Mouse (Mus musculus) intestine, embryonic 16.5 days (tissue): ENCODE results near the gene Sod2. TPM values are rescaled to one million over a fixed set of nuclear protein-coding genes. Genes with fewer than 3 reads are reported as not detected.
"Not testable (repeated sequence)": the region's sequence is repeated elsewhere in the genome, so short reads cannot be mapped to it uniquely, and the experiment has no call there.

Experiments
- ATAC-seq: fragments of 200-750 bp; cut with Nextera tagmentation; 2 replicates; pipeline ENCODE4 v1.8.0; 2017; ENCODE audit warnings: moderate TSS enrichment, moderate library complexity
- H3K27ac ChIP-seq: fragments of 300-500 bp; sonication (generic); 2 replicates; pipeline ENCODE4 v1.5.1; 2014; ENCODE audit warnings: mild to moderate bottlenecking, low read length
- H3K27me3 ChIP-seq: fragments of 300-500 bp; sonication (generic); replicated peaks from 2 replicates; pipeline ENCODE4 v1.6.1; 2014; ENCODE audit warnings: low read length, control low read depth, mixed read lengths; ENCODE audit not compliant: control insufficient read depth, insufficient read depth
- H3K36me3 ChIP-seq: fragments of 300-500 bp; sonication (generic); 2 replicates; pipeline ENCODE4 v1.6.1; 2014; ENCODE audit warnings: low read length, control low read depth; ENCODE audit not compliant: control insufficient read depth, insufficient read depth
- H3K4me1 ChIP-seq: fragments of 300-500 bp; sonication (generic); 2 replicates; pipeline ENCODE4 v1.6.1; 2014; ENCODE audit warnings: low read length, control low read depth, mixed read lengths; ENCODE audit not compliant: control insufficient read depth, insufficient read depth
- H3K4me2 ChIP-seq: fragments of 300-500 bp; sonication (generic); 2 replicates; pipeline ENCODE4 v1.6.1; 2014; ENCODE audit warnings: low read depth, low read length, control low read depth
- H3K4me3 ChIP-seq: fragments of 300-500 bp; sonication (generic); 2 replicates; pipeline ENCODE4 v1.5.1; 2014; ENCODE audit warnings: mild to moderate bottlenecking, low read length
- H3K9ac ChIP-seq: fragments of 300-500 bp; sonication (generic); 2 replicates; pipeline ENCODE4 v1.6.1; 2014; ENCODE audit warnings: low read depth, low read length
- H3K9me3 ChIP-seq: fragments of 300-500 bp; sonication (generic); 2 replicates; pipeline ENCODE4 v1.6.1; 2016; ENCODE audit warnings: low read length, control low read depth; ENCODE audit not compliant: control insufficient read depth
- WGBS: fragments of 180-500 bp; shearing (Covaris S2); extraction: QIAGEN DNeasy Blood & Tissue Kit; methylation state at CpG from one replicate; pipeline ENCODE4 v1.1.7; 2014; 5-methylcytosine and 5-hydroxymethylcytosine counted together
- polyA plus RNA-seq: library from polyadenylated mRNA; unstranded; fragments of >200 nt; fragmentation: Nextera tagmentation; extraction: Ambion mirVana; gene quantifications from 2 replicates; pipeline ENCODE4 v1.2.1, GENCODE M21; 2015

Gene Sod2
- polyA plus RNA-seq, 1 experiment from 2014 or later, result 196 TPM

DNA sequence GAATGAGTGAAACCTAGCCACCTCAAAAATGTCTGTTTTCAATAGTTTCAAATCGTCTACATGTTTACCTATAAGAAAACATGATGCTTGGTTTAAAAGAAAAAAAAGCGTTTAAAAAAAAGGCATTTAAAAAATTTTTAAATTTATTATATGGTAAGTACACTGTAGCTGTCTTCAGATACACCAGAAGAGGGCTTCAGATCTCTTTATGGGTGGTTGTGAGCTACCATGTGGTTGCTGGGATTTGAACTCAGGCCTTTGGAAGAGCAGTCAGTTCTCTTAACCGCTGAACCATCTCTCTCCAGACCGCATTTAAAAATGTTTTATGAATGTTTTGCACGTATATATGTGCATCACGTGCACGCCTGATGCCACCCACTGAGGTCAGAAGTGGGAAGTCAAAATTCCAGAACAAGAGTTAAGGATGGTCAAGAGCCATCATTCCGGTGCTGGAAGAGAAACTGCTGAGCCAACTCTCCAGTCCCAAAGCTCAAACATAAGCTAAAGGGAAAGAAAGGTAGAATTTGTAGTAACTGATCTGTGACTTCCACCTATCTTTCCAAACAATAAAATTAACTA, 16.0 kb upstream of the Sod2 start:
- H3K4me2 ChIP-seq, result peak overlapping the region; percentile 77
- peaks cover 6% of the 10 kb centered on the region; the same call in 1 of the 2 replicates for H3K4me1 ChIP-seq
- ATAC-seq, result no peak
- peak overlapping the region; percentile 100; the same call in 1 of the 2 replicates for H3K27ac ChIP-seq
- WGBS, result 39% methylated on average over 8 of the region's 8 CpGs
- peak overlapping the region; percentile 99 for H3K4me3 ChIP-seq
- H3K36me3 ChIP-seq, result no peaks in the 10 kb centered on the region
- H3K9me3 ChIP-seq, result no peaks in the 10 kb centered on the region
- H3K9ac ChIP-seq, result peak overlapping the region; percentile 100
- no peaks in the 10 kb centered on the region for H3K27me3 ChIP-seq

GRCm38 (mm10) chr17:12991194-12991634, 15.4 kb upstream of the Sod2 start:
- no peaks in the 10 kb centered on the region for H3K27me3 ChIP-seq
- H3K9me3 ChIP-seq, result no peaks in the 10 kb centered on the region
- peak overlapping the region; percentile 100 for H3K9ac ChIP-seq
- H3K27ac ChIP-seq, result peak overlapping the region; percentile 100
- WGBS, result 2% methylated on average over 12 of the region's 12 CpGs
- peaks cover 6% of the 10 kb centered on the region; the same call in 1 of the 2 replicates for H3K4me1 ChIP-seq
- peak overlapping the region; percentile 77 for H3K4me2 ChIP-seq
- no peak for ATAC-seq
- no peaks in the 10 kb centered on the region for H3K36me3 ChIP-seq
- H3K4me3 ChIP-seq, result peak overlapping the region; percentile 99

DNA sequence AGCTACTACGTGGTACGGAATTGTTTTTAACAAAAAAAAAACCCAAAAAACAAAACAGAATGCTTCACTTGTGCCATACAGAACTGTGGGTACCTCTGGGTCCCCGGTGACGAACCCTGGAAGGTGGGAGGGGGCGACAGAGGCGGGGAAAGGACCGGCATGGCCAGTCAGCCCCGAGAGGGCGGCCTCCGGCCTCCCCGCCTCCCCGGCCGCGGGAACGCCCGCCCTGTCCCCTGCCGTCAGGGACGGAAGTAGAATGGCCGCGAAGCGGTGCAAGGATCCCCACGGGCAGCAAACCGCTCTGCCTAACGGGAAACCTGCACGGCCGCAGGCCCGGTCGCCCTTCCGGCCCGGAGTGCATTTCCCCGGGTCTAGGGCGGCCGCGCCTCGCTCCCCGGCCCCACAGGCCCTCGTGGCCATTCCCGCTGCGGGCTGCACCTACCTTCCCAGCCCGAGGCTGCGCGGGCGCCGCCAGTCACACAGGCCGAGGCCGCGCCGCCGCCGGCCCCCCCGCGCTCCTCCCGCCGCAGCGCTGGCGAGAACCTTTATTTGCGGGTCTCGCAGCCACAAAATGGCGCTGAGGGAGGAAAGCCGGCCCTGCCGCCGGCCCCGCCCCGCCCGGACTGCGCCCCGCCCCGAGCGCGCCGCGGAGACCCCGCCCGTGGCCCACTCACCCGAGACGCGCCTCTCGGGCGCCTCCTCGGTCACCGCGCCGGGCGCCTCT, 14.8 kb upstream of the Sod2 start:
- WGBS, result under 1% methylated on average over 71 of the region's 84 CpGs
- no peaks in the 10 kb centered on the region for H3K9me3 ChIP-seq
- no peaks in the 10 kb centered on the region for H3K27me3 ChIP-seq
- peaks cover 6% of the 10 kb centered on the region; the same call in 1 of the 2 replicates for H3K4me1 ChIP-seq
- peak overlapping the region; percentile 77 for H3K4me2 ChIP-seq
- no peaks in the 10 kb centered on the region for H3K36me3 ChIP-seq
- peak overlapping the region; percentile 100 for H3K27ac ChIP-seq
- peak overlapping the region; percentile 99 for H3K4me3 ChIP-seq
- ATAC-seq, result peak; percentile 95
- peak overlapping the region; percentile 100 for H3K9ac ChIP-seq

GRCm38 (mm10) chr17:12992470-12992991, 14.1 kb upstream of the Sod2 start:
- H3K36me3 ChIP-seq, result no peaks in the 10 kb centered on the region
- peak overlapping the region; percentile 100 for H3K9ac ChIP-seq
- peak overlapping the region; percentile 77 for H3K4me2 ChIP-seq
- peak overlapping the region; percentile 100 for H3K27ac ChIP-seq
- H3K4me3 ChIP-seq, result peak overlapping the region; percentile 99
- WGBS, result under 1% methylated on average over 51 of the region's 51 CpGs
- no peaks in the 10 kb centered on the region for H3K9me3 ChIP-seq
- H3K4me1 ChIP-seq, result peaks cover 6% of the 10 kb centered on the region; the same call in 1 of the 2 replicates
- peak; percentile 92 for ATAC-seq
- no peaks in the 10 kb centered on the region for H3K27me3 ChIP-seq

DNA sequence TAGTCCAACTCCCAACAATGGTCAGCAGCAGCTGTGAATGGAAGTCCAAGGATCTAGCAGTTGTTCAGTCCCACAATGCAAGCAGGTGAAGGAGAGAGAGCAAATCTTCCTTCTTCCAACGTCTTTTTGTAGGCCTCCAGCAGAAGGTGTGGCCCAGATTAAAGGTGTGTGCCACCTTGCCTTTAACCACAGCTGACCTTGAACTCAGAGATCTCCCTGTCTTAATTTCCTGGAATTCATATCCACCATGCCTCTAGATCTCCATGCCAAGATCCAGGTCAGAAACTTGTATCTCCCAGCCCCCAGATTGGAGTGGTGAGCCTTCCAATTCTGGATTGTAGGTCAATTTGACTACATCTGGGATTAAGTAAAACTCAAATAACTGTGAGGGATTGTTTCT, 12.6 kb upstream of the Sod2 start, which contains the start of gene Wtap:
Gene Wtap, minus strand, starts transcription at position 101 of the 400 bp plus-strand sequence.
- H3K4me1 ChIP-seq, result 0 out of 2 replicates have a peak, but pooled peaks cover 3% of the 10 kb centered on the region
- ATAC-seq, result no peak
- H3K9ac ChIP-seq, result peak within 1 kb of the TSS; percentile 100; the same call in 1 of the 2 replicates
- no peaks in the 10 kb centered on the region for H3K36me3 ChIP-seq
- H3K27me3 ChIP-seq, result no peaks in the 10 kb centered on the region
- peak within 1 kb of the TSS; percentile 99 for H3K4me3 ChIP-seq
- H3K4me2 ChIP-seq, result peak within 1 kb of the TSS; percentile 77
- no peaks in the 10 kb centered on the region for H3K9me3 ChIP-seq
- H3K27ac ChIP-seq, result peak within 1 kb of the TSS; percentile 100
- WGBS, result 57% methylated on average over 1 of the region's 1 CpGs

DNA sequence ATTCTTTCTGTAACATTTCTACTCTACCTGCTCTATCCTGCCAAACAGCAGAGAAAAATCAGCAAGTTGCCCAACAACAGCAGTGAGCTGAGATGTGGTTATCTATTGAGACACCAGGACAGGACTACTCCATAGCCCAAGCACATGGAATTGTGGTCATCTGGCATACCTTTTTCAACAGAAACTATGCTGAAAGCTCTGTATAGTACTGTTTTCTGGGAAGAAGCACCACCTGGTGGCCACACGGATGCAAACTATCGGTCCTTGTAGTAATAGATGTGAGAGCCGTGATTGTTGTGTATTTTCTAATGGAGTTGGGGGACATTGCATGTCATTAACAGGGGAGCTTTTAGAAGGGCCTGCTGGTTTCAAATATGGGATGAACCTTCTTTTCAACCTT, 10.3 kb upstream of the Sod2 start:
- Histone ChIP-seq H3K9ac (no peak overlapping the region), H3K4me3 (no peak overlapping the region), H3K4me2 (no peak overlapping the region), H3K36me3 (no peaks in the 10 kb centered on the region), H3K4me1 (no peaks in the 10 kb centered on the region), H3K9me3 (no peaks in the 10 kb centered on the region), H3K27ac (no peak overlapping the region), H3K27me3 (no peaks in the 10 kb centered on the region)
- 17% methylated on average over 3 of the region's 3 CpGs for WGBS
- no peak for ATAC-seq

DNA sequence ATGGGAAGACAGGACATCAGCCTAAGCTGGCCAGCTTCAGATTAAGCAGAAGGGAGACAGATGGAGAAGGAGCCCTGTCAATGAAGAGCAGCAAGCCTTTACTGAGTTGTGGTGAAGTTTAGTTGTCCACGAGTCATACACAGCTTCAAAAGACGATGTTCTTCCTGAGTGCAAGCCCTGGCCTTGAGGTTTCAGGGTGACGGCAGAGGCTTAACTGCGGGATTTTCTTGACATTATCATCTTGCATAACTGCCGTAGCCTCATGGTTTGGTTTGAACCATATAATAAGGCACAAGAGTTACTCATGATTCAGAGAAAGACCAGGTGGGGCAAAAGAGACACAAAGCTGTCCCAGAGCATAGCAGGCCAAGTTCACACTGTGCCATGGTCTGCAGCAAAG, 8.8 kb upstream of the Sod2 start:
- Histone ChIP-seq H3K4me2 (no peak overlapping the region), H3K27ac (no peak overlapping the region), H3K9me3 (no peaks in the 10 kb centered on the region), H3K4me1 (no peaks in the 10 kb centered on the region), H3K9ac (no peak overlapping the region), H3K4me3 (no peak overlapping the region), H3K36me3 (no peaks in the 10 kb centered on the region), H3K27me3 (no peaks in the 10 kb centered on the region)
- WGBS, result 83% methylated on average over 5 of the region's 5 CpGs
- no peak for ATAC-seq

- H3K9ac ChIP-seq, result no peak overlapping the region
- H3K27ac ChIP-seq, result no peak overlapping the region
- no peaks in the 10 kb centered on the region for H3K4me1 ChIP-seq
- no peaks in the 10 kb centered on the region for H3K27me3 ChIP-seq
- ATAC-seq, result no peak
- no peaks in the 10 kb centered on the region for H3K36me3 ChIP-seq
- 78% methylated on average over 6 of the region's 6 CpGs for WGBS
- H3K4me3 ChIP-seq, result no peak overlapping the region
- H3K4me2 ChIP-seq, result no peak overlapping the region
- no peaks in the 10 kb centered on the region for H3K9me3 ChIP-seq
Observed at GRCm38 (mm10) chr17:12999069-12999468, 7.6 kb upstream of the Sod2 start.

GRCm38 (mm10) chr17:13002243-13002642, 4.4 kb upstream of the Sod2 start:
- not testable (repeated sequence) for H3K4me1 ChIP-seq, H3K36me3 ChIP-seq, H3K4me2 ChIP-seq, H3K9ac ChIP-seq, ATAC-seq, H3K9me3 ChIP-seq, H3K4me3 ChIP-seq, H3K27me3 ChIP-seq, H3K27ac ChIP-seq
- 92% methylated on average over 5 of the region's 5 CpGs for WGBS
